In genomic region chr10:77464181-77464936, GRCm38 (mm10) we compare ENCODE assay signal across 9 mouse cellular contexts. TPM values are rescaled to one million over a fixed set of nuclear protein-coding genes. Genes with fewer than 3 reads are reported as not detected.
DNase-seq lines count a peak whose midpoint lies in the region; ATAC-seq and TF ChIP-seq lines count a peak whose summit lies in the region.
"Had no signal": no experiment of that assay in that cellular context is flagged by ENCODE, and none has a peak within 500 bp of the region (broad histone marks: within the 10 kb centered on the region; RNA-seq: fewer than 3 reads in every experiment).

No protein-coding gene starts in this region.

- 0 out of 2 replicates have a peak, but pooled peaks cover 5% of the 10 kb centered on the region for H3K27me3 ChIP-seq in intestine, embryonic 16.5 days (replicated peaks; ENCODE audit: control insufficient read depth, insufficient read depth, low read length)
- no peaks in the 10 kb centered on the region for H3K27me3 ChIP-seq in midbrain, postnatal 0 days (ENCODE audit: insufficient read depth, low read length)

- H3K9ac ChIP-seq in intestine, embryonic 16.5 days (ENCODE audit: low read depth, low read length), result no peak overlapping the region
- no peak overlapping the region for H3K9ac ChIP-seq in midbrain, postnatal 0 days (replicated peaks; ENCODE audit: low read length, poor library complexity, severe bottlenecking)
- H3K9ac ChIP-seq: liver, embryonic 14.5 days had no signal

- 0 out of 2 replicates have a peak, but pooled peaks cover 7% of the 10 kb centered on the region for H3K4me1 ChIP-seq in intestine, embryonic 16.5 days (ENCODE audit: control insufficient read depth, insufficient read depth, low read length)
- H3K4me1 ChIP-seq in midbrain, postnatal 0 days (ENCODE audit: insufficient read depth, low read length), result no peaks in the 10 kb centered on the region

- intact Hi-C loops in left cerebral cortex, postnatal 4 days (cut with DNase I), result no loop called here
- intact Hi-C loops in left cerebral cortex, postnatal 14 days (cut with DNase I), result no loop called here
- intact Hi-C loops in left cerebral cortex, postnatal 36 days (cut with DNase I), result no loop called here

- peak; percentile 74 for ATAC-seq in intestine, embryonic 16.5 days
- ATAC-seq in midbrain, postnatal 0 days (ENCODE audit: low FRiP score), result peak; percentile 45; the same call in 1 of the 2 replicates

- no peaks in the 10 kb centered on the region for H3K36me3 ChIP-seq in intestine, embryonic 16.5 days (ENCODE audit: control insufficient read depth, insufficient read depth, low read length)
- H3K36me3 ChIP-seq in midbrain, postnatal 0 days (ENCODE audit: insufficient read depth, low read length), result no peaks in the 10 kb centered on the region

- H3K4me2 ChIP-seq in intestine, embryonic 16.5 days (ENCODE audit: low read depth, low read length), result no peak overlapping the region
- H3K4me2 ChIP-seq in midbrain, postnatal 0 days (ENCODE audit: low read depth, low read length, poor library complexity, severe bottlenecking), result no peak overlapping the region

- 42% methylated on average over 10 of the region's 10 CpGs for WGBS in intestine, embryonic 16.5 days
- 57% methylated on average over 10 of the region's 10 CpGs for WGBS in midbrain, postnatal 0 days

- TF ChIP-seq CTCF in midbrain, postnatal 0 days (IDR thresholded peaks at IDR 0.05), result no peak

- no peaks in the 10 kb centered on the region for H3K9me3 ChIP-seq in intestine, embryonic 16.5 days (ENCODE audit: control insufficient read depth, low read length)
- no peaks in the 10 kb centered on the region for H3K9me3 ChIP-seq in midbrain, postnatal 0 days (ENCODE audit: low read length)

- peak; percentile 88 for DNase-seq in left cerebral cortex, postnatal 4 days
- no peak for DNase-seq in left cerebral cortex, postnatal 14 days (ENCODE audit: low spot score in 2 of 2)
- DNase-seq in R1 (ENCODE audit: low read depth, low spot score), result peak; percentile 60
- DNase-seq in cerebellum, adult 9-10 months, result peak; percentile 73
- peak; percentile 71 for DNase-seq in midbrain, postnatal 0 days (ENCODE audit: low spot score)
- DNase-seq in frontal cortex, postnatal 25 days (ENCODE audit: low spot score in 2 of 2), result no peak
- DNase-seq in left cerebral cortex, postnatal 36 days (ENCODE audit: low spot score in 2 of 2), result no peak

- no peak overlapping the region for H3K4me3 ChIP-seq in intestine, embryonic 16.5 days (ENCODE audit: low read length)
- no peak overlapping the region for H3K4me3 ChIP-seq in midbrain, postnatal 0 days (ENCODE audit: low read depth, low read length)

- 0 out of 2 replicates have a peak overlapping the region, but pooled peaks have one; percentile 0 for H3K27ac ChIP-seq in intestine, embryonic 16.5 days (ENCODE audit: low read length)
- no peak overlapping the region for H3K27ac ChIP-seq in midbrain, postnatal 0 days (ENCODE audit: low read depth, low read length)
- H3K27ac ChIP-seq: liver, embryonic 14.5 days had no signal

RNA-seq across cellular contexts. Expression of gene Adarb1, which starts 46.3 kb away (rescaled TPM):
- 10 to 100 TPM; 64.3 to 70.4 TPM for total RNA-seq in left cerebral cortex, postnatal 4 days (2021)
- total RNA-seq in left cerebral cortex, postnatal 14 days (2021), result 100 to 1,000 TPM; 118 to 121 TPM
- polyA plus RNA-seq in intestine, embryonic 16.5 days (2015; fragmentation: Nextera tagmentation; extraction: Ambion mirVana), result 2.7 and 3.0 TPM in 2 replicates
- 50.4 and 53.8 TPM in 2 replicates for total RNA-seq in midbrain, postnatal 0 days (2014; rRNA removed)
- 15.3 and 16.1 TPM in 2 replicates for polyA plus RNA-seq in midbrain, postnatal 0 days (2015; fragmentation: Nextera tagmentation; extraction: Ambion mirVana)
- total RNA-seq in left cerebral cortex, postnatal 36 days (2021), result 100 to 1,000 TPM; 135 to 147 TPM

RNA-seq across cellular contexts. Expression of gene Fam207a, which starts 51.2 kb away (rescaled TPM):
- total RNA-seq in left cerebral cortex, postnatal 4 days (2021), result 10 to 100 TPM; 29.0 to 30.1 TPM
- total RNA-seq in left cerebral cortex, postnatal 14 days (2021), result 10 to 100 TPM; 32.2 to 33.4 TPM
- 39.0 and 43.8 TPM in 2 replicates for polyA plus RNA-seq in intestine, embryonic 16.5 days (2015; fragmentation: Nextera tagmentation; extraction: Ambion mirVana)
- total RNA-seq in midbrain, postnatal 0 days (2014; rRNA removed), result 47.1 and 49.2 TPM in 2 replicates
- 32.7 and 34.9 TPM in 2 replicates for polyA plus RNA-seq in midbrain, postnatal 0 days (2015; fragmentation: Nextera tagmentation; extraction: Ambion mirVana)
- total RNA-seq in left cerebral cortex, postnatal 36 days (2021), result 10 to 100 TPM; 33.7 to 33.8 TPM

Comparison
In these comparisons a context has a peak if more than half of its experiments do, and no peak if none do; other contexts are left out.
1. DNase-seq: peak in left cerebral cortex, postnatal 4 days (single experiment), R1 (single experiment), cerebellum, adult 9-10 months (single experiment) and midbrain, postnatal 0 days (single experiment); none in left cerebral cortex, postnatal 14 days (0 of 2), frontal cortex, postnatal 25 days (0 of 2) and left cerebral cortex, postnatal 36 days (0 of 2).